Mouse (Mus musculus) adrenal gland (tissue): ENCODE data around the gene Dnajb13.

ENCODE experiments used
- intact Hi-C: fragments of 180-260 bp; cut with DNase I; formaldehyde crosslinking; loops from one replicate; pipeline ENCODE4 v1.15.1; 2025

Gene Dnajb13

GRCm38 (mm10) chr7:100463194-100463593, 51.6 kb downstream of the Dnajb13 start:
- intact Hi-C loops, result no loop called here

- intact Hi-C loops, result no loop called here
Observed at GRCm38 (mm10) chr7:100461621-100462151, 53.1 kb downstream of the Dnajb13 start.

GRCm38 (mm10) chr7:100459862-100460261, 54.9 kb downstream of the Dnajb13 start:
- intact Hi-C loops, result no loop called here

- intact Hi-C loops, result no loop called here
Observed at GRCm38 (mm10) chr7:100458153-100458552, 56.6 kb downstream of the Dnajb13 start.
